Mouse (Mus musculus) spleen, adult 2 months (tissue): Measurements from ENCODE around the gene Vps37c.

Source experiments
- CTCF ChIP-seq: fragments of 200-500 bp; IDR thresholded peaks from 2 replicates; pipeline ENCODE4 v1.5.1; 2011; ENCODE audit warnings: mild to moderate bottlenecking, inconsistent platforms; ENCODE audit not compliant: insufficient read depth, insufficient read length, insufficient replicate concordance; ENCODE audit errors: extremely low read depth
- POLR2A ChIP-seq: fragments of 200-500 bp; IDR thresholded peaks from 2 replicates; pipeline ENCODE4 v1.6.1; 2011; ENCODE audit warnings: low read depth, low read length, inconsistent platforms

GRCm38 (mm10) chr19:10685081-10685480, 3.5 kb upstream of the Vps37c start:
- TF ChIP-seq CTCF (no peak), POLR2A (no peak)
